Mouse (Mus musculus) testis, postnatal 14 days (tissue): Measurements from ENCODE around the gene 1110032A03Rik.

Experiments
- DNase-seq: peaks from one replicate; pipeline ENCODE4 v3.0.0; 2021; ENCODE audit warnings: low spot score

The 1110032A03Rik gene

GRCm38 (mm10) chr9:50774991-50775612 lies at the start of gene 1110032A03Rik, which contains the start of gene Alg9:
1110032A03Rik (minus strand) TSS chr9:50775520.
Alg9 (plus strand) TSS chr9:50775019.
- peak; percentile 86 for DNase-seq

GRCm38 (mm10) chr9:50823779-50824453 lies 48.6 kb upstream of the 1110032A03Rik start:
- DNase-seq = no peak

GRCm38 (mm10) chr9:50822216-50822615 lies 46.9 kb upstream of the 1110032A03Rik start:
- DNase-seq = no peak

DNA sequence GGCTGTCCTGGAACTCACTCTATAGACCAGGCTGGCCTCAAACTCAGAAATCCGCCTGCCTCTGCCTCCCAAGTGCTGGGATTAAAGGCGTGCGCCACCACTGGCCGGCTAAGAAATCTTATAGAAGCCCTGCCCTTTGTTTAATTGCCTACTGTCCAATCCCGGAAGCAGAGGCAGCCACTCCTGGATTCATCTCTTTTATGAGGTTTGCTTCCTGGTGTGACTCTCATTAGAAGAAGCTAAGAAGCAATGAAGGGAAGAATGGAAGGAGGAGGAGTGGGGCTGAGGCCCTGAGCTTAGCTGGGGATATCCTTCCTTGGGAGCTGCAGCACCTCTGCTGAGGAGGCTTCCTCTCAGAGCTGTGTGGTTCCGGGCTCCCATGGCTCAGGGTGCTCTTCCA lies 46.3 kb upstream of the 1110032A03Rik start:
- DNase-seq = no peak

GRCm38 (mm10) chr9:50819716-50820115 lies 44.4 kb upstream of the 1110032A03Rik start:
- no peak for DNase-seq

GRCm38 (mm10) chr9:50818050-50818449 lies 42.7 kb upstream of the 1110032A03Rik start:
- no peak for DNase-seq

- no peak for DNase-seq
Measured at GRCm38 (mm10) chr9:50816512-50816911, 41.2 kb upstream of the 1110032A03Rik start.

- DNase-seq = no peak
Measured at GRCm38 (mm10) chr9:50815666-50816065, 40.3 kb upstream of the 1110032A03Rik start.

GRCm38 (mm10) chr9:50813796-50814195 lies 38.5 kb upstream of the 1110032A03Rik start:
- no peak for DNase-seq

DNA sequence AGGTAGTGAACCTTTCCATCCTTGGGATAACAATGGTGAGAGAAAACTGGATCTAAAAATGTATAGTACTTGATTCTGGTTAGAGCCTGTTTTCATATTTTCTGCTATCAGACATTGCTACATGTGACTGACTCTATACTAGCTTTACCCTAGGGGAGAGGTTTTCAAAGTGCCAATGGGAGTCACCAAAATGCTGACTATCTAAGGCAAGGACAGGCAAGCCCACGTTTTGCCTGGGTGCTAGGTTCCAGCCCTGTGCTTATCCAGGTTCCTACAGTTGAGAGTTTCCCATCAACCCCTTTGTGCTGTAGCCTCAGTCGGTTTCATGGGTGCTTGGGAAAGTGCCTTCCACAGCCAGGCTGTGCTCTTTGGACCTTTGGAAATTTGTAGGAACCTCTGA lies 36.4 kb upstream of the 1110032A03Rik start:
- DNase-seq = no peak

- no peak for DNase-seq
Measured at GRCm38 (mm10) chr9:50811187-50811586, 35.9 kb upstream of the 1110032A03Rik start.

DNA sequence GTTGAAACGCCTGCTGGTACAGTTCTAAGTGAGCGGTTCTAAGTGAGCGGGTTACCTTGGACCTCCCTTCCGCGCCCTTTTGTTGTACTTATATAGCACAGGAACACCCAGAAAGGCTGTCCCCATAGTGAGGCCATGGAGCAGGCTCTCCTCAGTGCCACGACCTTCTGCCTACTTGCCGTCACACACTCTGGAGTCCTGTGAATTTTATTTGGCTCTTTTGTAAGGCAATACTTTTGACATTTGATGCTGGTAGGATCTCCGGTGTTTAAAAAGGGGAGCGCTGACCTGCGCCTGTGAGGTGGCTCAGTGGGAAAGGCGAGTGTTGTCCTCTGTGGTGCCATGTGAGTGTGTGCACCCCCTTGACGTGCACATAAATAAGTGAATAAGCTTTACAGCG lies 33.8 kb upstream of the 1110032A03Rik start:
- DNase-seq = no peak

GRCm38 (mm10) chr9:50808471-50808870 lies 33.2 kb upstream of the 1110032A03Rik start:
- no peak for DNase-seq

DNA sequence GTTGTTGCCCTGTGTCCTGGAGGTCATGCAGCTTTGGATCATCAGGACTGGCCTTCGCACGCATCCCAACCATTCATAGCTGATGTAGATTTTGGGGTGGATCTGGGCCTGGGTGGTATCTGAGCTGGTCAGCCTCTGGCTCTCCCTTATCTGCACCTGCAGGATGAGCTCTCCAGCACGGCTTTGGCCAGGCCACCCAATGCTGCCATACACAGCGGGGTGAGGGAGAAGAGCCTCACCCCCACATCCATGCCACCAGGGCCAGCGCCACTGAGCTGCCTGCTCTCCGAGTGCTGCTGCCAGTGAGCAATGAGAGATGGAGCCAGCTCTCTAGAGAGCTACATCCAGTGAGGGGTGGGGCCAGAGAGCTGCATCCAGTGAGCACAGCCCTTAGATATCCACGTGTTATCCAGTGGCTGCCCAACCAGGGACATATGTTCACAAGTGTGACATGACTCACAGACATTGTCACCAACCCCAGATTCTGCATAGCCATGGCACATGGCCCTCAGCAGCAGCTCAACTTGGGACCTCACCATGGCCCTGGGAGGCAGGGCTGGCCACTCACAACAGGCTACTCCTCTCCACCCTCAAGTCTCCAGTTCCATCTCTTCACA lies 27.8 kb upstream of the 1110032A03Rik start:
- no peak for DNase-seq

DNA sequence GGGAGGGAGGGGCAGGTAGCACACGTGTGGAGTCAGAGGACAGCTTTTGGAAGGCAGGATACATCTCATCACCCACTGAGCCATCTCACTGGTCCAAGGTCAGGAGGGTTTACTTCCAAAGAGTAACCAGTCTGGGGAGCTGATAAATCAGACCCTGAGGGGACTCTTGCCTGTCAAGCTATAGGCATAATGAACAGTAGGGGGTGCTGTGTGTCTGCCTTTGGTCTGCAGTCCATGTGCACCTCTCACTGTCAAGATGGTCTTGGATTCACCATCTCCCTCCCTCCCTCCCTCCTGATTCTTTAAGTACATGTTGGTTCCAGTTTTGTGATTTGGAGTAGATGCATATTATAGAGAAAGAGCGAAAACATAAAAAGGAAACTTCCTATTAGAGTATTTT lies 25.7 kb upstream of the 1110032A03Rik start:
- no peak for DNase-seq

DNA sequence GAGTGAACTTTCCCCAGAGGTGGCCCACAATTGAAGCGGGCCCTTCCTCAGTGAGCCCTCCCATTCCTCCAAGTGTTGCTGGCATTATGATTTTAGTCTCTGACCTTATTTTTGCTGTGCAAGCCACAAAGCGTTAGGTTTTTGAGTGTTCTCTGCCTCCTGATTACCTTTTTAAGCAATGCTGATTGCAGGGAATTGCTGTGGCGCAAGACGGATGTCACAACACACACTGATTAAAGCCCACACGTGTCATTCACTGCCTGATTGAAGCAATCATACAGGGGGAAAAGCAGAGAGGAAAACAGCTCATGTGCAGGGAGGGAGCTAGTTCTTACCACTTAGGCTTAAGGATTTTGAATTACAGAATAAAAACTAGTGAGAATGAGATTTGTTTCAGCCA lies 23.0 kb upstream of the 1110032A03Rik start:
- DNase-seq = no peak

DNA sequence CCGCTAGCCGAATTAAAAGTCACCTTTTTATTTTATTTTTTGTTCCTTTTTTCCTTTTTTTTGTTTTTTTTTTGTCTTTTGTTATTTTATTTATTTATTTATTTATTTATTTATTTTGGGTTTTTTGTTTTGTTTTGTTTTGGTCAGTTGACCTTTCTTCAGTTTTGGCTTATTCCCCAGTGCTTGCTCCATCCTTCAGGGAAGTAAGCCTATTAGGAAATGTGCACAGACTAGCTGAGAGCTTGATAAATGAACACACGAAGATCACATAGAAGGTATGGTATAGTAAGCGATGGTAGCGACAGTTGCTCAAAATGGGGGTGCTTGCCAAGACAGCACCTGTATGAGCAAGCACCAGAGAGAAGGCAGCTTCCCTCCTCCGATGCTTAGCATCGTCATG lies 22.3 kb upstream of the 1110032A03Rik start:
- no peak for DNase-seq

GRCm38 (mm10) chr9:50796776-50797175 lies 21.5 kb upstream of the 1110032A03Rik start:
- no peak for DNase-seq

DNA sequence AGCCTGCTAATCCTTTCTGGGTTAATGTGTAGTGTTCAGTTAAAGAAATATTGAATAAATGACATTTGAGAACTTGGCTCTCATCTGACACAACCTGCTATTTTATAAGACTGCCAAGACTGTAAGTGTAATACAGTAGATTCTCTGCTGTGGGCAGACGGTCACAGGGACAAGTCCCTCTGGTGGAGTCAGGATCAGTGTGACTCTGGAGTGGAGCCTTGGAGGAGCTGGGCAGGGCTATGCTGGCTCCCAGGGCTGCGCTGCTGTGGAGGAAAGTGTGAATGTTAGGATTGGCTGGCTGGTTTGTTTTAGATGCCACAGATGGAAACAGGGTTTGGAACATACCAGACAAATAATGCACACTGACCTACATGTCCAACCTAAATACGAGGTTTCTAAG lies 19.9 kb upstream of the 1110032A03Rik start:
- no peak for DNase-seq

DNA sequence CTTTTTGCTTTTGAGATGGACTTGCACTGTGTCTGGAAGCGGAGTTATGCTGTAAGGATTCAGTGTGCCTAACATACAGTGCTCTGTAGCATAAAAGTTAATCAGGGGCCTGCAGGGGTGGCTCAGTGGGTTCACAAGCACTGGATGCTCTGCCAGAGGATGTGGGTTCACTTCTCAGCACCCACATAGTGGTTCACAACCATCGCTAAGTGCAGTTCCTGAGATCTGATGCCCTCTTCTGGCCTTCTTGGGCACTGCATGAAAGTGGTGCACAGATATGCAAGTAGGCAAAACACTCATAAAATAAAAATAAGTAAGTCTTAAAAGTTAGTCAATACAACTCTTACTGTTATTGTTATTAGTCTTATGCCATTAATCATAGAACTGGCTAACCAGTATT lies 6.8 kb upstream of the 1110032A03Rik start:
- DNase-seq = no peak

GRCm38 (mm10) chr9:50776162-50776760 lies 941 bp upstream of the 1110032A03Rik start:
- DNase-seq = no peak

DNA sequence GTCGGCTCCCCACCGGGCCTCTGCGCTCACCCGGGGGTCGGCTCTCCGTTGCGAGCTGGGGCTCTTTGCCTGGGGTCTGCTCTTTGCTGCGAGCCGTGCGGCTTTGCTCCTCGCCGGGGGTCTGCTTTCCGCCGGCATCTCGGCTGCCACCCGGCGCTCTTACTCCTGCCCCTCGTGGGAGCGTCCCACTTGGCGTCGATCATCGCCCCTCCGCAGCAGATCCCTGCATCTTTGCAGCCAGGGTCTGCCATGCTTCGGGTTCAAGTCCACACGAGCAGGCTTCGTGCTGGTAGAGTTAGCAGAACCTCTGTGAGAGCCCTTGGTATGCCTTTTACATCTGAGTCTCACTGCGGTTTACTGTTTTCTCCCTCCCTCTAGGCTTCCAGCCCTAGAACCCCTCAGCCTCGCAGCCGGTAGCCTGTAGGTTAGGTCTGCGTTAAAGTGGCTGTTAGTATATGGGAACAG lies 374 bp upstream of the 1110032A03Rik start:
- no peak for DNase-seq

DNA sequence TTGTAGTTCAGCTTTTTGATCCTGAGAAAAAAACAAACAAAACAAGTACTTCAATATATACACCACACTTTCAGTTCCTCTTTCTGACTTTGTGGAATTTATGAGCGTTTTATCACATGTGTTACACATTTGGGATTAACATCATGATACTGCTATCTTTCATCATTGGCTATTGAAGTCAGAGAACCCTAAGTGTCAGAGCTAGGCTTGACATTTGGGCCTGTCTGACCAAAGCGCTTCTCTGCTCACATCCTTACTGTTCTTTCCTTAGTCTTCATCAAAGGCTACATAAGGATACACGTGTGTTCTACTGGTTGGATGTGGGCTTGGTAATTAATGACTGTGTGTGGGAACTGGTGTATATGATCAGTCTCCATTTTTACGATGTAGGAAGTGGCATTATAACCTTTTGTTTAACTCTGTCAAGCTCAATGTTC lies 1.3 kb downstream of the 1110032A03Rik start:
- DNase-seq = no peak
